Mouse (Mus musculus) gastrocnemius, adult 18-20 months (tissue): ENCODE data around the gene Pdzrn4. TPM values are rescaled to one million over a fixed set of nuclear protein-coding genes. Genes with fewer than 3 reads are reported as not detected.

ENCODE experiments used
- DNase-seq: peaks from one replicate; pipeline ENCODE4 v3.0.0; 2021; ENCODE audit warnings: low spot score
- total RNA-seq, 2 experiments: library from RNA; stranded (reverse); gene quantifications; 2 replicates each; pipeline ENCODE4 v1.2.3; 2021

The Pdzrn4 gene
- total RNA-seq, 2 experiments from 2014 or later = 0.41 to 1.1 TPM

GRCm38 (mm10) chr15:92580742-92581383, 184.2 kb downstream of the Pdzrn4 start:
- DNase-seq = no peak

GRCm38 (mm10) chr15:92584357-92585138, 187.9 kb downstream of the Pdzrn4 start:
- DNase-seq = no peak

GRCm38 (mm10) chr15:92587431-92587830, 190.8 kb downstream of the Pdzrn4 start:
- no peak for DNase-seq

GRCm38 (mm10) chr15:92594721-92595120, 198.0 kb downstream of the Pdzrn4 start:
- no peak for DNase-seq

GRCm38 (mm10) chr15:92597011-92597780, 200.5 kb downstream of the Pdzrn4 start:
- DNase-seq = no peak

GRCm38 (mm10) chr15:92598380-92599295, 202.0 kb downstream of the Pdzrn4 start:
- no peak for DNase-seq

- DNase-seq = no peak
Observed at GRCm38 (mm10) chr15:92599381-92599780, 202.7 kb downstream of the Pdzrn4 start.

GRCm38 (mm10) chr15:92610866-92611265, 214.2 kb downstream of the Pdzrn4 start:
- DNase-seq = no peak

- DNase-seq = no peak
Observed at GRCm38 (mm10) chr15:92612386-92612785, 215.7 kb downstream of the Pdzrn4 start.

GRCm38 (mm10) chr15:92613228-92613627, 216.5 kb downstream of the Pdzrn4 start:
- no peak for DNase-seq

- no peak for DNase-seq
Observed at GRCm38 (mm10) chr15:92621731-92622234, 225.1 kb downstream of the Pdzrn4 start.

- no peak for DNase-seq
Observed at GRCm38 (mm10) chr15:92622323-92622722, 225.6 kb downstream of the Pdzrn4 start.

- no peak for DNase-seq
Observed at GRCm38 (mm10) chr15:92629172-92629571, 232.5 kb downstream of the Pdzrn4 start.

GRCm38 (mm10) chr15:92634044-92634610, 237.4 kb downstream of the Pdzrn4 start:
- no peak for DNase-seq

GRCm38 (mm10) chr15:92640212-92641082, 243.8 kb downstream of the Pdzrn4 start:
- DNase-seq = no peak

GRCm38 (mm10) chr15:92671279-92672051, 274.8 kb downstream of the Pdzrn4 start:
- DNase-seq = no peak

- DNase-seq = no peak
Observed at GRCm38 (mm10) chr15:92676096-92676495, 279.4 kb downstream of the Pdzrn4 start.

GRCm38 (mm10) chr15:92678377-92678776, 281.7 kb downstream of the Pdzrn4 start:
- DNase-seq = no peak

GRCm38 (mm10) chr15:92679541-92679940, 282.9 kb downstream of the Pdzrn4 start:
- no peak for DNase-seq
